Mouse (Mus musculus) embryonic fibroblast, embryonic 13.5 days (primary cell): ENCODE measurements around the gene Dus2.

Source experiments
- CTCF ChIP-seq: IDR thresholded peaks from 2 replicates; pipeline ENCODE4 v1.5.1; 2011; ENCODE audit warnings: mild to moderate bottlenecking, control low read depth, low read length, moderate library complexity, borderline replicate concordance; ENCODE audit not compliant: insufficient read depth
- POLR2A ChIP-seq: IDR thresholded peaks from 2 replicates; pipeline ENCODE4 v1.6.1; 2011; ENCODE audit warnings: low read depth, mild to moderate bottlenecking, control low read depth, low read length, moderate library complexity

DNA sequence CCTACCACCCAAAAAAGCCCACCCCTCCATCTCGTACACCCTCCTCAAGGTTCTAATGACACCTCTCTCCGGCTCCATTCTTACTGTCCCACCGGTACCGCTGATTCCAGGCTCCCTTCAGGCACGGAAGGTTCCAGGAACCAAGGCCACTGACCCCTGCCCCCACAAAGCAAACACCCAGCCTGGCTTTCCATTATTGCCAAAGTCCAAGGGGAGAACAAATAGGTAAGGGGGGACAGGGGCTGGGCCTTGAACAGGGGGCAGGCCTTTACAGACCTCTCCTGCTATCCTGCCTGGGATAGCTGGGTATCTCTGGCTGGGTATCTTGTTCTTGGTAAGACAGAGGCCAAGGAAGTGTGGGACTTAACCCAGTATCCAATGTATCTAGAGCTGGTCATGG lies 48.6 kb upstream of the Dus2 start:
- TF ChIP-seq POLR2A: no peak
- TF ChIP-seq CTCF: no peak
